Mouse (Mus musculus) left cerebral cortex, adult 9 months (tissue): ENCODE results near the gene Sh2d1b2.
A peak's percentile ranks its signal among the peaks of the same experiment; 100 is the strongest.
"Not testable (repeated sequence)": the region's sequence is repeated elsewhere in the genome, so short reads cannot be mapped to it uniquely, and the experiment has no call there.

Source experiments
- DNase-seq, 2 experiments: peaks; one replicate each; pipeline ENCODE4 v3.0.0; 2022; ENCODE audit warnings: low spot score in 2 of 2

Sh2d1b2 gene

DNA sequence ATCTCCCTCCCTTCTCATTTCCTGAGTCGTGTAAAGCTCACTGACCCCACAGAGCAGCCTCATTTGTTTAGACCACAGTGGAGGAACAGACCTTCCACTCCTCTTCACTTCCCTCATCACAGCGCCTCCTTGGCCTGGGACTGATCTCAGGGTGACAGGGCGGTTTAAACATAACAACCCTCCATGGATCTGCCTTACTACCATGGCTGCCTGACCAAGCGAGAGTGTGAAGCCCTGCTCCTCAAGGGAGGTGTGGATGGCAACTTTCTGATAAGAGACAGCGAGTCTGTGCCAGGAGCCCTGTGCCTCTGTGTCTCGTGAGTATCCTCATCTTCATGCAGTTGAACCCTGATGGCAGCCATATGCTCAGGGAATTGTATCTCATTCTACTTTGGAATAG lies at the start of gene Sh2d1b2:
Sh2d1b2 (plus strand) TSS at position 62 of the 400 bp plus-strand sequence.
- not testable (repeated sequence) for DNase-seq

- no peak for DNase-seq
Observed at GRCm38 (mm10) chr1:170185137-170185536, 47.4 kb upstream of the Sh2d1b2 start.

- DNase-seq: peak in 1 of 2 experiments; percentile 33
Observed at GRCm38 (mm10) chr1:170186531-170186930, 46.0 kb upstream of the Sh2d1b2 start.

GRCm38 (mm10) chr1:170188601-170189000 lies 43.9 kb upstream of the Sh2d1b2 start:
- peak in 1 of 2 experiments; percentile 24 for DNase-seq

- no peak for DNase-seq
Observed at GRCm38 (mm10) chr1:170190225-170190624, 42.3 kb upstream of the Sh2d1b2 start.

DNA sequence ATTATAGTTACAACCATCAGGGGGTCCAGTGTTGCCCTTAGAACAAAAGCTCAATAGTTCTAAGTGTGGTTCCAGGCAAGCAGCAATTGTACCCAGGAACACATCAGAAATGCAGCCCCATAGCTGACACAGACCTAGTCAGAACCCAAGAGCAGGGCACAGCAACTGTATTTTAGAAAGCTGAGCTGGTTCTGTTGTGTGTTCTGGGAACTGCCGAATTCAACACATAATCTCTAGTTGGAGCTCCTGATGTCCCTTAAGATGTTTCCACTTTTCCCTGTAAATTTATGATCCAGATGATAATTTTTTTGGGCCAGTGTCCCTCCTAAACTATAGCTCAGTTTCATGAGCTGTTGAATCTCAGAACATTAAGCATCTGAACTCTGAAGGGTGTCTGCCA lies 40.6 kb upstream of the Sh2d1b2 start:
- DNase-seq: no peak

DNA sequence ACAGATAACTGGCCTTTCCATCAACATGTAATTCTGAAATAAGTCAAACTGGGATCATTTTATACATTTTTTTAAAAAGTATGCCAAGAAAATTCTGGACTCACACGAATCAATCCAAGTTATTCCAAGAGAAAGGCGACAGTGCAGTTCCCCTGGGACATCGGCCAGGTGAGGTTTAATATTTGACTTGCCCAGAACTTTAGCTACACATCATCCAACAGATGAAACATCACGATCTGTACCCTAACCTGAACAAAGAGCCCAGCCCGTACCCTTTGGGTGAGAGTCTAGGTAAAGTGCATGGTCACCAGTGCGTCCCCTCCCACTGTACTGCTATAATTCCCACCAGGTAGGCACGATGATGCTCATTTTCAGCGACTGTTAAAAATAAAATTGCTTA lies 36.3 kb upstream of the Sh2d1b2 start:
- no peak for DNase-seq

DNA sequence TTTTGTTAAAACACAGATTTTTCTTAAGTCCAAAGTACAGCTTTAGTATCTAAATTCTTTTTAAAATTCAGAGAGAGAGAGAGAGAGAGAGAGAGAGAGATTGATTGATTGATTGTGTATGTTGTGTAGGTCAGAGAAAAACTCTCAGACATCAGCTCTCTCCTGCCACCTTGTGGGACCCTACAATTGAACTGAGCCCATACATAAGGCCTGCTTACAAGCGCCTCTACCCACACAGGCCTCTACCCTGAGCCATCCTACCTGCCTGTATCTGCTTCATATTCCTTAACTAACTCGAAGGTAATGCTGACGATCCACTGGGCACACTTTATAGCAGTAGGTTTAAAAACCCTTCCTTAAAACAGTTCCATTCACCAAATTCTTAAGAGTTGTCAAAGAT lies 32.2 kb upstream of the Sh2d1b2 start:
- no peak for DNase-seq

DNA sequence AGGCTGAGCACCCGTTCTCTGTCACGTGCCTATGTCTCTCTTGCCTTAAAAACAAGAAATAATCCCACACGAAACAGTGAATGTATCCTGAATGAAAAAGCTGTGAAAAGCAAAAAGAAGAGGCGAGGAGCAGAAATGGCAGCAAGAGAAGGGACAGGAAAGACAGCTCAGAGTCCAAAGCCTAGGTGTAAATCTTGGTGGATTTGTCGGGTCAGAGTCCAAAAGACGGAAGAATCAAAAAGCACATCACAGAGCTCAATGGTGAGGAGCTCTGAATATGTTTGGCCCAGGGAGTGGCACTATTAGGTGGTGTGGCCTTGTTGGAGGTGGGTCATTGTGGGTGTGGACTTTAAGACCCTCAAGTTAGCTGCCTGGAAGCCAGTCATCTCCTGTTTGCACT lies 26.2 kb upstream of the Sh2d1b2 start:
- no peak for DNase-seq

DNA sequence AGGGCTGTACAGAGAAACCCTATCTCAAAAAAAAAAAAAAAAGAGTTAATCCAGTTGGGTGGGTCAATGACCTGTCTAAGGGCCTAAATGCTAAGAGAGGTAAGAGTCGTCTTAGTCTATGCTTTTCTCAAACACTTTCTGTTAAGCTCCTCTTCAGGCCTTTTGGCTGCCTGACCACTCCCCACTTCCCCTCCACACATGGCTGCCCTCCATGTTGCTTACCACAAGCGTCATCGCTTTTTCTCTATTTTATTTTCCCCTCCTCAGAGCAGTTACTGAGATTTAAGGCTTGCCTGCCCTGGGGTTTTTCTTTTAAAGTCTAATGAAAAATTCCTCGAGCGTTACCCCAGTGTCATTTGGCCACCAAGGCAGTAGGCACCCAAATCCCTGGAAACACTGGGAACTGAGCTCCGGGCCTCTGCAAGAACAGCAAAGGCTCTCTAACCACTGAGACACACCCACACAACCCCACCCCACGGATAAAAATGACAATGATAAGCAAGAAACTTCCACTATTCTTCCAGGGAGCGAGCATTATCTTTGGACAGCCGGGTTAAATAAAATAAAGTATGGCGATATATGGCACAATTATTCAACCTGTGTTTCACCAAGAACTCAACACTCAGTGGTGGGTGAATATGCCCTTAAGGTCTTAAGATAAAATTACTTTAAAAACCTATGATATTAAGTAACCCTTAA lies 19.2 kb upstream of the Sh2d1b2 start:
- no peak for DNase-seq

DNA sequence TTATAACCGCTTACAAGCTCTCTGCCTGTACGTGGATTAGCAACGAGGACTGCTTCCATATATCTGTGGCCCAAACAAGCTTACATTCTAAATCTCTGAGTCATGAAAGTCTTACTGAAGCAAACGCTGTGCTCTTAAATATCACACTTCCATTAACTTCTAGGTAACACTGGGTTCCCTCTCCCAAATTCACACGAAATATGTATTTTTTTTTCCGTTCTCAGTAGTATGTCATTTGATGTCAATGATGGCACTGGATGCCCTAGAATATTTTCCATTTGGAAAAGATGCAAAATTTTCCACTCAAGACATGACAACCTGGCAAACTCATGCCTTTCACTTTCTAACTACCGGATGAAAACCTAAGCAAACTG lies 18.2 kb upstream of the Sh2d1b2 start:
- no peak for DNase-seq

DNA sequence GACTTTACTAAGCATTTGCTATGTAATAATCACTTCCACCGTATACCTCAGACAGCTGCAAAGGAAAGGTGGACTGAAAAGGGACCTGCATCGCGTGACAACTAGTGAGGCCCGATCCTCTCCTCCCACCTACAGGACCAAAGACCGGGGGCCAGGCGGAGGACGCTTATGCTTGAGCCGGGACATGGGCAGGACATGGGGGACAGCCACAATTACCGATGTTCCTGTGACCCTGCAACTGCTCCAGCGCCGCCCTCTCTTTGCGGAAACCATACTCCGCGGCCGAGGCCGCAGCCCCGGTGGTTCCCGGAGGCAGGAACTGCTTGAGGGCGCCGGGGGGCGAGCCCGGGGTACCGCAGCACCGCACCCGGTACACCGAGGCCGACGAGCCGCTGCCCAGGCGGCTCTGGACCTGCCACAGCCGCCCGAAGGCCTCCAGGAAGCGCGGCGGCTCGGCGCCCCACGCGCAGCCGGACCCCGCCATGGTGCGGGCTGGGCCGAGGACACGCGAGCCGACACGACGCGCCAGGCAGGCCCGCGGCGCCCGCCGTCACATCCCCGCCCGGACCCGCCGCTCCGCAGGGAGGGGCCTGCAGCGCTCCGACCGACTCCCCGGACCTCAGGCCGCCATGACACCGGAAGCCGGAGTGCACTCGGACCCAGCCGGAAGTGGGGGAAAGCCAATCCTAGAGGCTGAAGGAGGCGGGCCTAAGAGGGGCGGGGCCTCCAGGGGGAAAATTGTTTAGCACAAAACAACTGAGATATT lies 17.6 kb upstream of the Sh2d1b2 start, which contains the start of gene Uhmk1:
Uhmk1 (minus strand) TSS at position 641 of the 766 bp plus-strand sequence.
- DNase-seq: peak; percentile 69 to 89

DNA sequence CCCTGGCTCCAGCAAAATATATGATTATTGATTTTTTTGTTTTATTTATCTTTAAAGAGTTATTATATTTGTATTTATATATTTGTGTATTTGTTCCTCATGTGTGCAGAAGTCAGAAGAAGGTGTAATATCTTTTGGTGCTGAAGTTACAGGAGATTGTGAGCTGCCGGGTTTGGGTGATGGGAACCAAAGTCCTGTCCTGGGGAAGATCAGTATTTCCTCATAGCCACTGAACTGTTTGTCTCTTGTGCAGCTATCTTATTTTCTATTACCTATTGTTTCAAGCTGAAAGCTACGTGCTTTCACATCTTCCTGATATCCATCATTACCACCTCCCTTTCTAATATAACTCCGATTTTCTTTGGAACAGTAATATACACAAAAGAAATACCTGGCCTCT lies 17.0 kb upstream of the Sh2d1b2 start:
- DNase-seq: no peak

GRCm38 (mm10) chr1:170218091-170218884 lies 14.3 kb upstream of the Sh2d1b2 start:
- peak in 1 of 2 experiments; percentile 20 for DNase-seq

DNA sequence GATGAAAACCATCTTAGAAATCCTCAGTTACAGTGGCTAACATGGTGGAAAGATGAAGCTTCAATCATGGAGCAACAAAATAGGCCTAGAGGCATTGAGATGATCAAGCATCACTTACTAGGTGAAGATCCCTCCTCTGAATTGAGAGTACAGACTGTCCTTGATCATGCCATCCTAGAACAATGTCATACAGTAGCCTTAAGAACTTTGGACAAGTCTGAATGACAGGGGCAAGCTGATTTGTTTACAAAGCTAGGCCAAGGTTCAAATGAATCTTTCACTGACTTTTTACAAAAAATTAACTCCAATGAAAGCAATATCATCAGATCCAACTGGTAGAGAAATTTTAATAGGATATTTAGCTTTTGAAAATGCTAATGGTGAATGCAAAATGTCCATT lies 12.2 kb upstream of the Sh2d1b2 start:
- no peak for DNase-seq

- DNase-seq: no peak
Observed at GRCm38 (mm10) chr1:170223276-170223675, 9.3 kb upstream of the Sh2d1b2 start.

DNA sequence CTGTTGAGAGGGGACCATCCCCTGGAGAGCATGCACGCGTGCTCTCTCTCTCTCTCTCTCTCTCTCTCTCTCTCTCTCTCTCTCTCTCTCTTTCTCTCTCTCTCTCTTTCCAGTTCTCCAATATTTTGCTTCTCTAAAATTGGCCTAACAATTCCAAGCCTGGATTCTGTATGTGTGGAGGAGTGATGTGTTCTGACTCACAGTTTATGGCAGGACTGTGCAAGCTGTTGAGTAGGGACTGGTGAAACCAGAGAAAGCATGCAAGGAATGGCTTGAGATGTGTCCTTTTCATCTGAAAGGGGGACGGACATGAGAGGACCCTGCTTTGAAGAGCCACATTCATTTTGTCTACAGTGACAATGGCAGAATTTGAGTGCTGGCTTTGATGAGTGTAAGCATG lies 12.5 kb downstream of the Sh2d1b2 start:
- DNase-seq: no peak

- peak in 1 of 2 experiments; percentile 0 for DNase-seq
Observed at GRCm38 (mm10) chr1:170254893-170255559, 22.5 kb downstream of the Sh2d1b2 start.

GRCm38 (mm10) chr1:170255560-170255910 lies 23.0 kb downstream of the Sh2d1b2 start:
- DNase-seq: peak; percentile 64 to 88

DNA sequence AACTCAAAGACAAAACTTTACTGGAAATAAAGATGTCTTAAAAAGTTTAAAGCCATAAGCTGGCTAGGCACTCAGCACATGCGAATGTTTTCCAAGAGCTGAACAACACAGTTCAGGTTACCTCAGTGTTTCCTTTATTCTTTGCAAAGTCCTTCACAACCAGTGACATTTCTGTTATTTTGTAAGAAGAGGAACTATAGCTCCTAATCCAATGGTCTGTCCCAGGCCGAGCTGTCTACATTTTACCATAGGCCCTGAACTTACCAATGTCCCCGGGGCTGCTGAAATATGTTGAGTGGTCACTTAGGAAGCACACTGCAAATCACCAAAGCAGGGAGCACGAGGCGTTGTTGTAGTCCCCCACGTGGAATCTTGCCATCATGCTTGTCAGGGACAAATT lies 37.7 kb downstream of the Sh2d1b2 start:
- no peak for DNase-seq

- DNase-seq: no peak
Observed at GRCm38 (mm10) chr1:170270696-170271095, 38.1 kb downstream of the Sh2d1b2 start.

- no peak for DNase-seq
Observed at GRCm38 (mm10) chr1:170273252-170273651, 40.7 kb downstream of the Sh2d1b2 start.
